Mouse (Mus musculus) G1E (cell line): ENCODE data around the gene Mxd1.

Experiments
- CTCF ChIP-seq: IDR thresholded peaks from 2 replicates; pipeline ENCODE4 v1.5.1; 2012; ENCODE audit warnings: low read depth, low read length, inconsistent platforms, mixed read lengths
- GATA1 ChIP-seq: IDR thresholded peaks from 2 replicates; pipeline ENCODE4 v1.6.1; 2012; ENCODE audit warnings: borderline replicate concordance, low read length, inconsistent platforms, mixed read lengths
- POLR2AphosphoS5 ChIP-seq: IDR thresholded peaks from 2 replicates; pipeline ENCODE4 v1.6.1; 2012; ENCODE audit warnings: low read depth, low read length, inconsistent platforms; ENCODE audit not compliant: insufficient replicate concordance

- no peak for TF ChIP-seq CTCF
- TF ChIP-seq POLR2AphosphoS5 = no peak
- no peak for TF ChIP-seq GATA1
Measured at GRCm38 (mm10) chr6:86684655-86685011, 15.7 kb upstream of the Mxd1 start.
